Mouse (Mus musculus): Measurements from ENCODE around the gene Phlda1. TPM values are rescaled to one million over a fixed set of nuclear protein-coding genes. Genes with fewer than 3 reads are reported as not detected.

The Phlda1 gene
- polyA plus RNA-seq, 1 experiment = 12.6 TPM

GRCm38 (mm10) chr10:111523894-111524293 lies 17.8 kb downstream of the Phlda1 start:
- Histone ChIP-seq H3K36me3 (ENCODE audit: control insufficient read depth, insufficient read depth, low read length, poor library complexity, severe bottlenecking) (no peaks in the 10 kb centered on the region), H3K4me1 (ENCODE audit: control insufficient read depth, insufficient read depth, low read length) (peaks cover 2% of the 10 kb centered on the region), H3K27me3 (ENCODE audit: control insufficient read depth, insufficient read depth, low read length, poor library complexity, severe bottlenecking) (no peaks in the 10 kb centered on the region), H3K4me3 (ENCODE audit: low read depth, low read length) (no peak overlapping the region), H3K27ac (ENCODE audit: insufficient read depth, low read length) (no peak overlapping the region), H3K9me3 (replicated peaks; ENCODE audit: control insufficient read depth, insufficient read depth, low read length, poor library complexity, severe bottlenecking) (no peaks in the 10 kb centered on the region), H3K9ac (ENCODE audit: low read depth, poor library complexity, severe bottlenecking) (no peak overlapping the region)
- TF ChIP-seq POLR2A (IDR thresholded peaks at IDR 0.05; ENCODE audit: insufficient read depth, low read length) (no peak), CTCF (IDR thresholded peaks at IDR 0.05; ENCODE audit: low read depth, low read length) (no peak), EP300 (IDR thresholded peaks at IDR 0.05; ENCODE audit: insufficient read depth, low read depth, low read length) (no peak)

- Histone ChIP-seq H3K9me3 (replicated peaks; ENCODE audit: control insufficient read depth, insufficient read depth, low read length, poor library complexity, severe bottlenecking) (no peaks in the 10 kb centered on the region), H3K27ac (ENCODE audit: insufficient read depth, low read length) (no peak overlapping the region), H3K9ac (ENCODE audit: low read depth, poor library complexity, severe bottlenecking) (no peak overlapping the region), H3K27me3 (ENCODE audit: control insufficient read depth, insufficient read depth, low read length, poor library complexity, severe bottlenecking) (no peaks in the 10 kb centered on the region), H3K36me3 (ENCODE audit: control insufficient read depth, insufficient read depth, low read length, poor library complexity, severe bottlenecking) (no peaks in the 10 kb centered on the region), H3K4me1 (ENCODE audit: control insufficient read depth, insufficient read depth, low read length) (peaks cover 2% of the 10 kb centered on the region), H3K4me3 (ENCODE audit: low read depth, low read length) (no peak overlapping the region)
- TF ChIP-seq EP300 (IDR thresholded peaks at IDR 0.05; ENCODE audit: insufficient read depth, low read depth, low read length) = no peak
- no peak for TF ChIP-seq CTCF (IDR thresholded peaks at IDR 0.05; ENCODE audit: low read depth, low read length)
- TF ChIP-seq POLR2A (IDR thresholded peaks at IDR 0.05; ENCODE audit: insufficient read depth, low read length) = no peak
Observed at GRCm38 (mm10) chr10:111527057-111527456, 21.0 kb downstream of the Phlda1 start.

- H3K9me3 ChIP-seq (replicated peaks; ENCODE audit: control insufficient read depth, insufficient read depth, low read length, poor library complexity, severe bottlenecking) = no peaks in the 10 kb centered on the region
- no peak overlapping the region for H3K4me3 ChIP-seq (ENCODE audit: low read depth, low read length)
- no peaks in the 10 kb centered on the region for H3K27me3 ChIP-seq (ENCODE audit: control insufficient read depth, insufficient read depth, low read length, poor library complexity, severe bottlenecking)
- peaks cover 2% of the 10 kb centered on the region for H3K4me1 ChIP-seq (ENCODE audit: control insufficient read depth, insufficient read depth, low read length)
- TF ChIP-seq CTCF (IDR thresholded peaks at IDR 0.05; ENCODE audit: low read depth, low read length) (no peak), EP300 (IDR thresholded peaks at IDR 0.05; ENCODE audit: insufficient read depth, low read depth, low read length) (no peak), POLR2A (IDR thresholded peaks at IDR 0.05; ENCODE audit: insufficient read depth, low read length) (no peak)
- H3K36me3 ChIP-seq (ENCODE audit: control insufficient read depth, insufficient read depth, low read length, poor library complexity, severe bottlenecking) = no peaks in the 10 kb centered on the region
- H3K27ac ChIP-seq (ENCODE audit: insufficient read depth, low read length) = no peak overlapping the region
- no peak overlapping the region for H3K9ac ChIP-seq (ENCODE audit: low read depth, poor library complexity, severe bottlenecking)
Observed at GRCm38 (mm10) chr10:111527613-111528012, 21.5 kb downstream of the Phlda1 start.

GRCm38 (mm10) chr10:111528283-111528682 lies 22.2 kb downstream of the Phlda1 start:
- 0 out of 2 replicates have a peak, but pooled peaks cover under 1% of the 10 kb centered on the region for H3K27me3 ChIP-seq (ENCODE audit: control insufficient read depth, insufficient read depth, low read length, poor library complexity, severe bottlenecking)
- TF ChIP-seq CTCF (IDR thresholded peaks at IDR 0.05; ENCODE audit: low read depth, low read length) = no peak
- no peak for TF ChIP-seq EP300 (IDR thresholded peaks at IDR 0.05; ENCODE audit: insufficient read depth, low read depth, low read length)
- TF ChIP-seq POLR2A (IDR thresholded peaks at IDR 0.05; ENCODE audit: insufficient read depth, low read length) = no peak
- H3K4me1 ChIP-seq (ENCODE audit: control insufficient read depth, insufficient read depth, low read length) = peaks cover 2% of the 10 kb centered on the region
- no peak overlapping the region for H3K9ac ChIP-seq (ENCODE audit: low read depth, poor library complexity, severe bottlenecking)
- no peak overlapping the region for H3K4me3 ChIP-seq (ENCODE audit: low read depth, low read length)
- no peaks in the 10 kb centered on the region for H3K9me3 ChIP-seq (replicated peaks; ENCODE audit: control insufficient read depth, insufficient read depth, low read length, poor library complexity, severe bottlenecking)
- no peak overlapping the region for H3K27ac ChIP-seq (ENCODE audit: insufficient read depth, low read length)
- H3K36me3 ChIP-seq (ENCODE audit: control insufficient read depth, insufficient read depth, low read length, poor library complexity, severe bottlenecking) = no peaks in the 10 kb centered on the region

DNA sequence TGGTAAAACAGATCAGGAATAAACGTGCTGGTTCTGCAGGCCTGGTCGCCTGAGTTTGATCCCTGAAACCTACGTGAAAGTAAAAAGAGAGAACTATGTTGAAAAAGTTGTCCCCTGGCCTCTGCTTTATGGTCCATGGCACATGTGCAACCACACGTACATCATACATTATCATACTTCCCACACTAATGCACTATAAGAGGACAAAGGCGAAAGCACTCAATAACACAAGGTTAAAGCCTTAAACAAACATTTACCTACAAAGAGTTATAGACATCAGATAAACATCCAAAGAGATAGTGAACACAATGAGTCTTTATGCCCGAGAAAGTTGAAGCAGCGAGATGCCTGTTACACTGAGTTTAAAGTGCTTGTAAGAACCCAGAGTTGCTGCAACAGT lies 24.3 kb downstream of the Phlda1 start:
- H3K27ac ChIP-seq (ENCODE audit: insufficient read depth, low read length) = no peak overlapping the region
- no peaks in the 10 kb centered on the region for H3K4me1 ChIP-seq (ENCODE audit: control insufficient read depth, insufficient read depth, low read length)
- H3K4me3 ChIP-seq (ENCODE audit: low read depth, low read length) = no peak overlapping the region
- no peak for TF ChIP-seq CTCF (IDR thresholded peaks at IDR 0.05; ENCODE audit: low read depth, low read length)
- no peak for TF ChIP-seq POLR2A (IDR thresholded peaks at IDR 0.05; ENCODE audit: insufficient read depth, low read length)
- no peak for TF ChIP-seq EP300 (IDR thresholded peaks at IDR 0.05; ENCODE audit: insufficient read depth, low read depth, low read length)
- no peak overlapping the region for H3K9ac ChIP-seq (ENCODE audit: low read depth, poor library complexity, severe bottlenecking)
- 0 out of 2 replicates have a peak, but pooled peaks cover 1% of the 10 kb centered on the region for H3K27me3 ChIP-seq (ENCODE audit: control insufficient read depth, insufficient read depth, low read length, poor library complexity, severe bottlenecking)
- H3K36me3 ChIP-seq (ENCODE audit: control insufficient read depth, insufficient read depth, low read length, poor library complexity, severe bottlenecking) = no peaks in the 10 kb centered on the region
- no peaks in the 10 kb centered on the region for H3K9me3 ChIP-seq (replicated peaks; ENCODE audit: control insufficient read depth, insufficient read depth, low read length, poor library complexity, severe bottlenecking)

GRCm38 (mm10) chr10:111534691-111535090 lies 28.6 kb downstream of the Phlda1 start:
- H3K27ac ChIP-seq (ENCODE audit: insufficient read depth, low read length) = no peak overlapping the region
- no peaks in the 10 kb centered on the region for H3K36me3 ChIP-seq (ENCODE audit: control insufficient read depth, insufficient read depth, low read length, poor library complexity, severe bottlenecking)
- 0 out of 2 replicates have a peak, but pooled peaks cover 1% of the 10 kb centered on the region for H3K27me3 ChIP-seq (ENCODE audit: control insufficient read depth, insufficient read depth, low read length, poor library complexity, severe bottlenecking)
- no peak overlapping the region for H3K9ac ChIP-seq (ENCODE audit: low read depth, poor library complexity, severe bottlenecking)
- peaks cover under 1% of the 10 kb centered on the region for H3K4me1 ChIP-seq (ENCODE audit: control insufficient read depth, insufficient read depth, low read length)
- TF ChIP-seq POLR2A (IDR thresholded peaks at IDR 0.05; ENCODE audit: insufficient read depth, low read length) (no peak), EP300 (IDR thresholded peaks at IDR 0.05; ENCODE audit: insufficient read depth, low read depth, low read length) (no peak), CTCF (IDR thresholded peaks at IDR 0.05; ENCODE audit: low read depth, low read length) (no peak)
- no peak overlapping the region for H3K4me3 ChIP-seq (ENCODE audit: low read depth, low read length)
- H3K9me3 ChIP-seq (replicated peaks; ENCODE audit: control insufficient read depth, insufficient read depth, low read length, poor library complexity, severe bottlenecking) = no peaks in the 10 kb centered on the region
